Mouse (Mus musculus) kidney, postnatal 0 days (tissue): Measurements from ENCODE around the gene Arhgef28. TPM values are rescaled to one million over a fixed set of nuclear protein-coding genes. Genes with fewer than 3 reads are reported as not detected.

Source experiments
- ATAC-seq: fragments of 200-750 bp; cut with Nextera tagmentation; replicated peaks from 2 replicates; pipeline ENCODE4 v1.8.0; 2017; ENCODE audit warnings: low read depth, moderate number of reproducible peaks, moderate TSS enrichment, moderate library complexity; ENCODE audit not compliant: low FRiP score
- DNase-seq: peaks from one replicate; pipeline ENCODE4 v3.0.0-alpha.2; 2016; ENCODE audit warnings: low spot score
- H3K27ac ChIP-seq: fragments of 300-500 bp; sonication (generic); 2 replicates; pipeline ENCODE4 v1.5.1; 2014; ENCODE audit warnings: mild to moderate bottlenecking
- H3K27me3 ChIP-seq: fragments of 300-500 bp; sonication (generic); 2 replicates; pipeline ENCODE4 v1.6.1; 2014; ENCODE audit warnings: low read length, mixed read lengths; ENCODE audit not compliant: insufficient read depth
- H3K36me3 ChIP-seq: fragments of 300-500 bp; sonication (generic); 2 replicates; pipeline ENCODE4 v1.6.1; 2014; ENCODE audit warnings: low read length, mixed read lengths; ENCODE audit not compliant: insufficient read depth
- H3K4me1 ChIP-seq: fragments of 300-500 bp; sonication (generic); replicated peaks from 2 replicates; pipeline ENCODE4 v1.6.1; 2014; ENCODE audit warnings: antibody characterized with exemption, low read length, mixed read lengths; ENCODE audit not compliant: insufficient read depth
- H3K4me2 ChIP-seq: fragments of 300-500 bp; sonication (generic); 2 replicates; pipeline ENCODE4 v1.6.1; 2014; ENCODE audit warnings: mild to moderate bottlenecking, low read length, moderate library complexity, mixed read lengths
- H3K4me3 ChIP-seq: fragments of 300-500 bp; sonication (generic); replicated peaks from 2 replicates; pipeline ENCODE4 v1.5.1; 2014; ENCODE audit warnings: low read depth, low read length
- H3K9ac ChIP-seq: fragments of 300-500 bp; sonication (generic); 2 replicates; pipeline ENCODE4 v1.6.1; 2014; ENCODE audit warnings: low read depth, low read length
- H3K9me3 ChIP-seq: fragments of 300-500 bp; sonication (generic); replicated peaks from 2 replicates; pipeline ENCODE4 v1.6.1; 2016; ENCODE audit warnings: low read length, inconsistent platforms, mixed read lengths
- CTCF ChIP-seq: IDR thresholded peaks from 2 replicates; pipeline ENCODE4 v1.5.1; 2016; ENCODE audit warnings: antibody characterized with exemption, low read depth, mild to moderate bottlenecking, moderate library complexity
- WGBS: fragments of 180-500 bp; shearing (Covaris S2); extraction: QIAGEN DNeasy Blood & Tissue Kit; methylation state at CpG from one replicate; pipeline ENCODE4 v1.1.7; 2014; 5-methylcytosine and 5-hydroxymethylcytosine counted together
- polyA plus RNA-seq: library from polyadenylated mRNA; unstranded; fragments of >200 nt; fragmentation: Nextera tagmentation; extraction: Ambion mirVana; gene quantifications from 2 replicates; pipeline ENCODE4 v1.2.1, GENCODE M21; 2015

Arhgef28 gene
- polyA plus RNA-seq, 1 experiment from 2014 or later, result 58.3 TPM

GRCm38 (mm10) chr13:98040628-98041150 is 165.6 kb downstream of the Arhgef28 start:
- DNase-seq (no peak), ATAC-seq (no peak)
- Histone ChIP-seq H3K4me1 (no peaks in the 10 kb centered on the region), H3K27ac (no peak overlapping the region), H3K36me3 (no peaks in the 10 kb centered on the region), H3K27me3 (no peaks in the 10 kb centered on the region), H3K4me2 (no peak overlapping the region), H3K4me3 (no peak overlapping the region), H3K9me3 (no peaks in the 10 kb centered on the region), H3K9ac (no peak overlapping the region)
- TF ChIP-seq CTCF, result peak; percentile 65
- 70% methylated on average over 3 of the region's 3 CpGs for WGBS

GRCm38 (mm10) chr13:98038731-98039130 is 167.5 kb downstream of the Arhgef28 start:
- WGBS, result 82% methylated on average over 3 of the region's 3 CpGs
- Histone ChIP-seq H3K9ac (no peak overlapping the region), H3K4me2 (no peak overlapping the region), H3K27me3 (no peaks in the 10 kb centered on the region), H3K4me1 (no peaks in the 10 kb centered on the region), H3K27ac (no peak overlapping the region), H3K9me3 (no peaks in the 10 kb centered on the region), H3K4me3 (no peak overlapping the region), H3K36me3 (no peaks in the 10 kb centered on the region)
- no peak for TF ChIP-seq CTCF
- ATAC-seq (no peak), DNase-seq (no peak)

- ATAC-seq (no peak), DNase-seq (no peak)
- H3K9ac ChIP-seq, result no peak overlapping the region
- TF ChIP-seq CTCF, result no peak
- H3K27ac ChIP-seq, result no peak overlapping the region
- H3K9me3 ChIP-seq, result no peaks in the 10 kb centered on the region
- H3K4me3 ChIP-seq, result no peak overlapping the region
- no peaks in the 10 kb centered on the region for H3K4me1 ChIP-seq
- no peaks in the 10 kb centered on the region for H3K36me3 ChIP-seq
- H3K27me3 ChIP-seq, result no peaks in the 10 kb centered on the region
- H3K4me2 ChIP-seq, result no peak overlapping the region
Observed at GRCm38 (mm10) chr13:98037693-98038092, 168.5 kb downstream of the Arhgef28 start.

GRCm38 (mm10) chr13:98031642-98031960 is 174.6 kb downstream of the Arhgef28 start:
- DNase-seq, result no peak

GRCm38 (mm10) chr13:98030959-98031641 is 175.1 kb downstream of the Arhgef28 start:
- DNase-seq, result peak; percentile 88
- 0 out of 2 replicates have a peak, but pooled peaks cover 3% of the 10 kb centered on the region for H3K4me1 ChIP-seq
- peak overlapping the region; percentile 46 for H3K4me2 ChIP-seq
- H3K36me3 ChIP-seq, result no peaks in the 10 kb centered on the region
- ATAC-seq, result 0 out of 2 replicates have a peak, but pooled peaks have one; percentile 33
- no peak overlapping the region for H3K9ac ChIP-seq
- 17% methylated on average over 16 of the region's 16 CpGs for WGBS
- peak; percentile 96 for TF ChIP-seq CTCF
- no peaks in the 10 kb centered on the region for H3K27me3 ChIP-seq
- H3K4me3 ChIP-seq, result no peak overlapping the region
- H3K9me3 ChIP-seq, result no peaks in the 10 kb centered on the region
- no peak overlapping the region for H3K27ac ChIP-seq

More at GRCm38 (mm10) chr13:98031642-98031960, 174.6 kb downstream of the Arhgef28 start:
- ATAC-seq, result 0 out of 2 replicates have a peak, but pooled peaks have one; percentile 38
- no peak overlapping the region for H3K4me3 ChIP-seq
- no peak for TF ChIP-seq CTCF
- no peaks in the 10 kb centered on the region for H3K9me3 ChIP-seq
- H3K27ac ChIP-seq, result no peak overlapping the region
- H3K36me3 ChIP-seq, result no peaks in the 10 kb centered on the region
- no peak overlapping the region for H3K9ac ChIP-seq
- H3K4me1 ChIP-seq, result 0 out of 2 replicates have a peak, but pooled peaks cover 3% of the 10 kb centered on the region
- 37% methylated on average over 5 of the region's 5 CpGs for WGBS
- H3K27me3 ChIP-seq, result no peaks in the 10 kb centered on the region
- peak overlapping the region; percentile 46 for H3K4me2 ChIP-seq

- Histone ChIP-seq H3K27me3 (no peaks in the 10 kb centered on the region), H3K4me1 (0 out of 2 replicates have a peak, but pooled peaks cover 3% of the 10 kb centered on the region), H3K4me3 (no peak overlapping the region), H3K9me3 (no peaks in the 10 kb centered on the region), H3K9ac (no peak overlapping the region), H3K36me3 (no peaks in the 10 kb centered on the region), H3K27ac (no peak overlapping the region), H3K4me2 (no peak overlapping the region)
- 23% methylated on average over 5 of the region's 5 CpGs for WGBS
- no peak for TF ChIP-seq CTCF
- ATAC-seq (no peak), DNase-seq (no peak)
Observed at GRCm38 (mm10) chr13:98030041-98030440, 176.2 kb downstream of the Arhgef28 start.
